Mouse (Mus musculus): Measurements from ENCODE around the gene Csgalnact2. TPM values are rescaled to one million over a fixed set of nuclear protein-coding genes. Genes with fewer than 3 reads are reported as not detected.

Gene Csgalnact2
- total RNA-seq (2015) (111 and 122 TPM in 2 replicates), total RNA-seq (2017) (145 and 157 TPM in 2 replicates)

DNA sequence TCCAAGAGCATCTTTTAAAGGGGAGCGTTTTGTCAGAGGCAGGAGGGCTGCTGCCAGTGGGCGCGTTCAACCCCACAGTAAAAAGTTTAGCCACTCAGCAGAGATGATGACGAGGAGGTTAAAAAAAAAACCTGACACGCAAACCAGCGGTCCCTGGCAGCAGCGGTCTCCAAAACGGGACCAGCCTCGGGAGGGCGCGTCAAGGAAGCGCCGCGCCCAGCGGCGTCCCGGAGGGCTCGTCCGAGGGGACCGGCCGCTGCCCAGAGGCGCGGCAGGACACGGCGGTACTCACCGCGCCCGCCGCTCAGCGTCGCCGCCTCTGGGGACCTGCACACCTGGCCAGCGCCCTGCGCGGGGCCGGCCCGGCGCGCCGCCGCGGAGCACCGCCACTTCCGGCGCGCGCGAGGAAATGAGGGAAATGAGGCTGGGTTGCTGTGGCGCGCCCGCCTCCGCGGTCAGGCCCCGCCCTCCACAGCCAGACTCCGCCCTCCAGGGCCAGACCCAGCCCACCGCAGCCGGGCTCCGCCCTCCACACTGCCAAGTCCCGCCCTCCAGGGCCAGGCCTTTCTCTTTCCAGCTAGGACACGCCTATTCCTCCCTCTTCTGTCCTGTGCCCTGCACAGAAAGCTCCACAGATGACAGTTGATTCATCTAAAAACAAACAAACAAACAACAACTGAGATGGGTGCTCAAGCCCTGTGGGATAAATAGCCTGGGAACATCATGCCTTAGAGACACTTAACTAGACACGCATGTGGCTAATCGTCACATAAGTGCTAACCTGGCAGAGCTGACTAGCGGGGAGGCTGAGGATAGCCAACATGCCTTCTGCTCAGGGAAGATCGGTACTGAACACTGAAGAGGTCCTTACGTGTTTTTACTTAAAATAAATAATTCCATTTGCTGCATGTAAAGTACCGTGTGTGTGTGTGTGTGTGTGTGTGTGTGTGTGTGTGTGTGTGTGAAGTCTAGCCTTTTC is at the start of gene Csgalnact2:
Csgalnact2 (minus strand) TSS at position 410 of the 979 bp plus-strand sequence.
- peak; percentile 71 for ATAC-seq (ENCODE audit: poor library complexity, severe bottlenecking)

DNA sequence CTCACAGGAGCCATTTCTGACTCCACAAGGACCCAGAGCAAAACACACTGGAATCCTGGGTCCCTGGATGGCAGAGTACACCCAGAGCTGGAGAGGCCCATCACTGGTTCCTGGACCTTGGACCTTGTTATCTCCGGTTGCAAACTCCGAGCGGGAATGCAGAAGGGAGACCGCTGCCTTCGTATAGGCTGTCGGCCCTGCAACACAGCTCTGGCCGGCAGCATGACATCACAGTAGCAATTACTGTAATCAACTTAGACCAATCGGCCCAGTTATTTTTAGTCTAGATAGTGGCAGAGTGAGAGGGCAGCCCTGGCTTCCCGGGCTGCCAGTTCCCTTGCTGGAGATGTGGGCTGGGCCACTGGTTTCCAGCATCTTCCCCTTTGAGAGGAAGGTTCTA is 49.7 kb upstream of the Csgalnact2 start:
- no peak for ATAC-seq (ENCODE audit: poor library complexity, severe bottlenecking)

DNA sequence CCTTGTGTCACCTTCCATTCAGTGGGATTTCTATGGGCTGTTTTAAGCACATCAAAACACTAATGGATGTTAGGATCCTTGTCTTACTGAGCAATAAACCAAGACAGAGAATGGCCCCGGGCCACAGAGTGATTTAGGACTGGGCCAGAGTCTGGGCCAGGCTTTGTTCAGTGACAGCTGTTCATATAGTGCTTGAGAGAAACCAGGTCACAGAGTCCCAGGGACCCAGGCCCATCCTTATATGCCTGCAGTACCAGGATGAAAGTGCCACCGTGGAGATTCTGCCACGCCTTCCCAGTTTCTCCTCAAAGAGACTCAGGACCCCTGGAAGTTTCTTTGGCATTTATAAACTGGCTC is 48.3 kb upstream of the Csgalnact2 start:
- no peak for ATAC-seq (ENCODE audit: poor library complexity, severe bottlenecking)

DNA sequence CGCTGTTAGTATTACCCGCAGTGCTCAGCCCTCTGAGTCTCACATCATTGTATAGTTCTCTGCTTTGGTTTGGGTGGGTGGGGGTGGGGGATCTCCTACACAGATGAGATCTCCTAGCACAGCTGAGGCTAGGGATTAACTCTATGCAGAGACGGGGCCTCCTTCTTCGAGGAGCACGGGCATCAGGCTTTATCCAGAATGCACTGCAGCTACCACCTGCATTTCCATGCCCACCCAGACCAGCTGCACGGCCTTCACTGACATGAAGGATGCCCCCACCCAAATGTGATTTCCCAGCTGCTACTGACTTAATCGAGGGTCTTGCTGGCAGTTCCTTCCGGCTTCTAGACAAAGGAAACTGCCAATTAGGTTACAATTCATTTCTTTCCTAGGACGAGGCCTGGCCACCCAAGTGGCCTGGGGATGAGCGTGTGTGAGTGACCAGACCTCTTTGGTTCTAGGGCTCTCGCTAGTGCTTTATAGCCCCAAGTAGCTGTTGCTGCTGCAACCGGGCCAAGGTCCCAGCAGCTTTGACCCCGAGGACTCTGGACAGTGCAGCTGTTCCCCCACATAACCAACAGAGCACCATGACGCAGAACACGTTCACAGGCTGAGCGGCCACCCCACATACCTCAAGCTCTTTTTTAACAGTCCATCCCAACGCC is 47.8 kb upstream of the Csgalnact2 start:
- no peak for ATAC-seq (ENCODE audit: poor library complexity, severe bottlenecking)

- no peak for ATAC-seq (ENCODE audit: poor library complexity, severe bottlenecking)
Observed at GRCm38 (mm10) chr6:118184126-118184525, 45.2 kb upstream of the Csgalnact2 start.

DNA sequence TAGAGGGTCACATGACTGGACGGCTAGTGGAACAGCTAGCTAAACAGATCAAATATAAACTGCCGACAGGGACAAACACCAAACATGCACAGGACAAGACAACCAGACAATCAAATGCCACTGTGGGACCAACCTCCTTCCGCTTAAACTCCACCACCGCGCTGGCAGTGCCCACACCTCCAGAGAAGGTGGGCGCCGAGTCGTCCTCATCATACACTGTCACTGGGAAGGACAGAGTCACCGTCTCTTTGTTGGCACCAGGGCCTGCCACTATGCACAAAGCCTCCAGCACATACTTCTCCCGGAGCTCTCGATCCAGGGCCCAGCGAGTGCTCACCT is 41.1 kb upstream of the Csgalnact2 start:
- no peak for ATAC-seq (ENCODE audit: poor library complexity, severe bottlenecking)

DNA sequence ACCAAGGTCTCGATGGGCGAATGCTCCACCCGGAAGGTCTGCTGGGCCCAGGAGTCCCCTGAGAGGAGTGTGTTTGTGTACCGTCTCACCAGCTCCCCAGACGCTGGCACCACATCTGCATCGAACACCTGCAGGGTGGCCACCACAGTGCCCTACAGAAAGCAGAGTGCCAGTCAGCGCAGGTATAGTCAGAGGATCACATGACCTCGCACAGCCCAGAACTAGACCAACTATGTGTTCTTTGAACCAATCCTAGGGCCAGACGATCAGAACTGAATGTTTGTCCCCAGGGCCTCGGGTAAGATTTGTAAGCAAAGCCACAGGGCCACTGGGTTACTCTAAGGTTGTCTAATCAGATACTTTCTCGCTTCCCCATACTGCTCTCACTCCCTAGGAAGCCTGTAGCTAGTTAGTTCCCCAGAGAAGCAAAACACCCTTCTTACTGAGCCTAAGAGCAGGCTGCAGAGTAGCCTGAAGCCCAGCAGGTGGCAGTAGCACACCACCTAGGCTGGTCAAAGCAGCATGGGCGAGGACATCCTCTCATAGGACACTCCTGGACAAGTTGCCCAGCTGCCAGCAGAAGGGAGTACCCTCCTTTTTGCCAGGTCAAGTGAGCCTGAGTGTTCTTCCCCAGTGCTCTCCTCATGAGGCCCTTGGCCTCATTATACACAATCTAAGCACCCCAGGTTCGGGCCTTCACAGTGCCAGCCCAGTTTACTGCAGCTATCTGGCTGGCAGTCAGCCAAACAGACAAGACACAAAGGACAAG is 40.6 kb upstream of the Csgalnact2 start:
- ATAC-seq (ENCODE audit: poor library complexity, severe bottlenecking) = peak; percentile 99

GRCm38 (mm10) chr6:118173975-118174328 is 35.0 kb upstream of the Csgalnact2 start:
- ATAC-seq (ENCODE audit: poor library complexity, severe bottlenecking) = no peak

GRCm38 (mm10) chr6:118173251-118173974 is 34.5 kb upstream of the Csgalnact2 start:
- no peak for ATAC-seq (ENCODE audit: poor library complexity, severe bottlenecking)

GRCm38 (mm10) chr6:118171386-118171785 is 32.4 kb upstream of the Csgalnact2 start:
- ATAC-seq (ENCODE audit: poor library complexity, severe bottlenecking) = no peak

- ATAC-seq (ENCODE audit: poor library complexity, severe bottlenecking) = no peak
Observed at GRCm38 (mm10) chr6:118168106-118168505, 29.2 kb upstream of the Csgalnact2 start.

DNA sequence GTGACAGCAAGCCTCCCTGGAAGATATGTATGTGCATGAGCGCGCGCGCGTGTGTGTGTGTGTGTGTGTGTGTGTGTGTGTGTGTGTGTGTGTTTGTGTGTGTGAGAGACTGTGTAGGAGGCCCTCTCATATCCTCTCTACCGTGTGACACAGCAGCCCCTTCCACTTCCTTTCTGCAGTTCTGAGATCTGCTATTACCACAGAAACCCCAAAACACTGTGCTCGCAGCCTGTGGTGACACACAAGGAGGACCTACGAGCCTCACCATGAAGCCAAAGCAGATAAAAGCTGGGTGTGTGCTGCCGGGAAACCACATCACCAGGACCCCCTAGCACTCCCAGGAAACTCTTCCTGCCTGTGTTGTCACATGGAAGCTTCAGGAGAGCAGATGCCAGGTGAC is 28.1 kb upstream of the Csgalnact2 start:
- ATAC-seq (ENCODE audit: poor library complexity, severe bottlenecking) = peak; percentile 93

DNA sequence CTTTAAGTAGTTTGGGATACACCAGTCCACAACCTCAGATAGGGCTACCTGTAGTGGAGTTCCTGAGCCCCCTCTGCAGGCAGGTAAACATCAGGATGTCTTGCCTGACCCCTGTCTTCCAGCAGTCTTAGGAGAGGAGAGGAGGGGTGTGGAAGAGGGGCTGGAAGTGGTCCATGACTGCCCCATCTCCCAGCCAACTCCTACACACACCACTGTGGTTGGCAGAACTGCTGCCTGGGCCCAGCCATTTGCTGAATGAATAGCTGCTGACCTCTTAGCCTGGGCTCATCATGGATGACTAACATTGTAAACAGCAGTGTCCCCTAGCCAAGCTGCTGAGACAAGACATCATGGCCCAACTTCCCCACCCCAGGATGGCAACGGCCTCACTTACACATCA is 26.6 kb upstream of the Csgalnact2 start:
- no peak for ATAC-seq (ENCODE audit: poor library complexity, severe bottlenecking)

DNA sequence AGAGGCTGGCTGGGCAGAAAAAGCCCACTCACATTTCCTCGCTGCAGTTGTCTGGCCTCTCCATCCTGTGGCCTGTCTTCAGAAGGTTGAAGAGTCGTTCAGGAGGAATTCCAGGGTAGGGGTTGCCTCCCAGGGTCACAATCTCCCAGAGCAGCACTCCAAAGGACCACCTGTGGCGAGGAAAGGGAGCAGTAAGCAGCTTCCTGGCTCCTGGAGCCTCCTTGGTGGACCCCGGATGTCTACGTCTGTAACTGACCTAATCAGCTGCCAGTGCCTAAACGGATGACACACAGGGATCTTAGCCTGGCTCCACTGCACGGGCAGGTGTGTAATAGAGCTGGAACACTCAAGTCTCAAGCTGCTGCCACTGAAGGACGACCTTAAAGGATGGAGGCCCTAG is 25.8 kb upstream of the Csgalnact2 start:
- no peak for ATAC-seq (ENCODE audit: poor library complexity, severe bottlenecking)

DNA sequence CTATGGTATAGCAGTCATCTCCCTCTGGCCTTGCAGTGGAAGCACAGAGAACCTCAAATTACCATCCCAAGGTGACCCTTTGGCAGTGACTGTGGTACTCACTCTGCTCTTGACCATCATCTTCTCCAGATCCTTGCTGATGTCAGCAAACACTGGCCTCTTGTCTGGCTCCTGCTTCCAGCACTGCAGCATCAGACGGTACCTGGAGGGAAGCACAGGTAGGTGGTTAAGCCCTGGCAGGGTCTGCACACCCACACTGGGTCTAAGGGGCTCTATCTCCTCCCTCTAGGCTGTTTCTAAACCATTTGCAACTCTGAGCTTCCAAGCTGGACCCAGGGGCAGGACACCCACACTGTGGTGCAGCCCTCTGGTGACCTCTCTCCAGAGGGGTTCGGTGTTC is 24.1 kb upstream of the Csgalnact2 start:
- no peak for ATAC-seq (ENCODE audit: poor library complexity, severe bottlenecking)

GRCm38 (mm10) chr6:118162457-118163082 is 23.6 kb upstream of the Csgalnact2 start:
- ATAC-seq (ENCODE audit: poor library complexity, severe bottlenecking) = no peak

GRCm38 (mm10) chr6:118153091-118153490 is 14.2 kb upstream of the Csgalnact2 start:
- ATAC-seq (ENCODE audit: poor library complexity, severe bottlenecking) = no peak

DNA sequence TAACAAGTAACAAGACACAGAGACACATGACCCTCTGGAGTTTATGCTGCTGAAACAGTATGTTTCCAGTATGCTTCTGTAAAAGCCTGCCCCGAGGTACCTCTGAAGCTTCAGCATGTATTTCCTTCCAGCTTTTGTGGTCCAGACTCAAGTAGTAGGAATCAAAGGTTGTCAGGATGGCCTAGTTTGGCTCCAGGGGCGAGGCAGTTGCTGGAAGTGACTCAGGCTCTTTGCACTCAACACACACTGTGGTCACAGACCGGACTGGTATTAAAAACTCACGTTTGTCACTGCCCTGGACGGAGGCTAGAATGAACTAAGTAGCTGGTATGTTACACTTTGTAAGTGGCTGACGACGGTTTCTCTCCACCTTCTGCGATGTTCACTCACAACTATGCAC is 12.0 kb upstream of the Csgalnact2 start:
- peak; percentile 27; the same call in 1 of the 2 replicates for ATAC-seq (ENCODE audit: poor library complexity, severe bottlenecking)

GRCm38 (mm10) chr6:118150538-118150937 is 11.6 kb upstream of the Csgalnact2 start:
- peak; percentile 59 for ATAC-seq (ENCODE audit: poor library complexity, severe bottlenecking)

DNA sequence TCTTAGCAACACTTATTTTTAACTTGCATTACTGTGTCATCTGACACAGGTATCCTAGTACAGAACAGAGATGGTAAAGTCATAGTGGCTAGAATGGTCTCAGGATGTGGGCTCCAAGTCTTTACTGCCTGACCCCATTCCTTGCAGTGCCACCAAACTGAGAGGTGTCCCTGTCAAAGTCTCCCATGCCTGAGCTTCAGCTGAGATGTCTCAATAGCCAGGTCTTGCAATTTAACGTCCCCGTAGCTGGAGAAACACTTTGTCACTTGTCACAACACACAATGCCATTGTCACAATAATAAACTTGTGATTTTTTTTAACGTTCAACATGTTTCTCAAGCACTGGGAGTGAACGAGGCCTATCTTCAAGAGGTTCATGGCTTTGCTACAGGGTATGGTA is 11.2 kb upstream of the Csgalnact2 start:
- no peak; the same call in 1 of the 2 replicates for ATAC-seq (ENCODE audit: poor library complexity, severe bottlenecking)
